Mouse (Mus musculus) erythroblast, embryonic 14.5 days (primary cell): ENCODE results near the gene Caskin1.

Experiments
- GATA1 ChIP-seq: IDR thresholded peaks from 2 replicates; pipeline ENCODE4 v1.6.1; 2012; ENCODE audit warnings: low read length, inconsistent platforms, mixed read lengths
- TAL1 ChIP-seq: IDR thresholded peaks from 3 replicates; pipeline ENCODE4 v1.6.1; 2012; ENCODE audit warnings: low read length, inconsistent platforms, mixed read lengths

DNA sequence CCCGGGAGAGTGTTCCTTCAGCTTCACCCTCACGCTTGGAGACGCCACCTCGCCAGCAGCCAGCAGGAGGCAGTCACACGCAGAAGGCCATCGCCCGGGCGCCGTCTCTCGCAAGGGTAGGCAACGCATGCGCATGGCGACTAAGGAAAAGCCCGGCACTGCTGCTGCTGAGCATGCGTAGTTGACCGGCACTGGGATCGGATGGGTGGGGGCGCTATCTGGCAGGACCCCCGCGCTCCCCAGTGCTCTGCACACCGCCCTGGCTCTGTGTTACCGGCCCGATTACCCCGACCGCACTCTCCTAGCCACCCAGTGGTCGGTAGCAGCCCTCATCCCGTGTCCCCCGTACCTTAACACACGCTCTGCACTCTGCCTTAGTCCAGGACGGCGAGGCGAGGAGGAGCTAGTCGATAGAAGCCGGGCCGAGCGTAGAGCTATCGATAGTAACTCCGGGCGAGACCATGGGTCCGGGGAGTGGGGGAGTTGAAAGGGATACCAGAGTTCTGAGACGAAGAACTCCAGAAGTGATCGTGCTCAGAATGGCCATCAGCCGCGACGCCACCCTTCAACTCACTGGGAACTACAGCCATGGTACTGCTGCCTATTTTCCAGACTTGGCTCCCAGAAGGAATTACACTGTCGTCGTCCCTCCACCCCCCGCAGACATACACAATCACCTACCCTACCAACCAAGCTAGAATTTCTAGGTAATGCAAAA lies 9.6 kb upstream of the Caskin1 start, which contains the start of gene Mlst8:
- TF ChIP-seq GATA1 (no peak), TAL1 (no peak)
